Mouse (Mus musculus): ENCODE measurements at regions not wholly inside any gene's neighbourhood (a gene's known extent, or its start where the extent isn't known, plus 50 kb on each side); places are given as distances from the start of the nearest gene placed in this dataset.
A peak's percentile ranks its signal among the peaks of the same experiment; 100 is the strongest.
"Not testable (repeated sequence)": the region's sequence is repeated elsewhere in the genome, so short reads cannot be mapped to it uniquely, and the experiment has no call there.

DNA sequence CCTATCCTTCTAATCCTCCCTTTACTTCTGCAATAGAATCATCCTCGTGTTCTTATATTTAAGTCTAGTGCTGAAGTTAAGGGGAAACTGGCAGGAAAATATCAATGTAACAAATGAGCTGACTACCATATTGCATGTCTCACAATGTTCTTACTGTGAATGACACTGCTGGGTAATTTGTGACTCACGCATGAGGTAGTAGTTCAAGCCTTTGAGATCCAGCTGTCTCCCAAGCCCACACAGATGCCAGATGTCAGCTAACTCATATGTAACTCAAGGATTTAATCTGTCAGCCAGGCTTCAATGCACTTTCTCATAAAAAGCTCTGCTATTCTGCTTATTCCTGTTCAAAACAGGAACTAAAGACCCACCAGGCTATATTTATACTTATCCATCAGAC, 204.6 kb upstream of the Bet1 start:
- Histone ChIP-seq H3K36me3 (ENCODE audit: insufficient read depth) (no peaks in the 10 kb centered on the region), H3K4me2 (ENCODE audit: low read depth) (no peak overlapping the region), H3K27ac (ENCODE audit: low read depth, low read length) (no peak overlapping the region)

DNA sequence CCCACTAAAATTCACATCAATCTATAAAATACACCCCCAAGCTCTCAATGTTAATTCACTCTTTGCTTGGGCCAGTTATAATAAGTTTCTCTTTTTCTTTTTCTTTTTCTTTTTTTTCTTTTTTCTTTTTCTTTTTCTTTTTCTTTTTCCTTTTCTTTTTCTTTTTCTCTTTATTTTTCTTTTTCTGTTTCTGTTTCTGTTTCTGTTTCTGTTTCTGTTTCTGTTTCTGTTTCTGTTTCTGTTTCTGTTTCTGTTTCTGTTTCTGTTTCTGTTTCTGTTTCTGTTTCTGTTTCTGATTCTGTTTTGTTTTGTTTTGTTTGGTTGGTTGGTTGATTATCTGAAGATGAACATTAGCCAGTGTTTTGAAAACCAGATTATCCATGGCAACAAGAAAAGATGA, 201.2 kb upstream of the Col1a2 start:
- not testable (repeated sequence) for H3K9me3 ChIP-seq (ENCODE audit: low read length); H3K4me1 ChIP-seq (ENCODE audit: insufficient read depth); H3K9ac ChIP-seq; ATAC-seq; H3K4me3 ChIP-seq (ENCODE audit: low read depth, low read length); H3K36me3 ChIP-seq (ENCODE audit: insufficient read depth); H3K4me2 ChIP-seq (ENCODE audit: low read depth); DNase-seq; H3K27me3 ChIP-seq (ENCODE audit: insufficient read depth, low read length); H3K27ac ChIP-seq (ENCODE audit: low read depth, low read length)

More for the DNA sequence above, 204.6 kb upstream of the Bet1 start:
- WGBS = 82% methylated on average over 2 of the region's 2 CpGs
- DNase-seq (peak; percentile 8), ATAC-seq (peak; percentile 75)
- Histone ChIP-seq H3K27me3 (ENCODE audit: insufficient read depth, low read length) (no peaks in the 10 kb centered on the region), H3K9me3 (ENCODE audit: low read length) (no peaks in the 10 kb centered on the region), H3K9ac (no peak overlapping the region), H3K4me1 (ENCODE audit: insufficient read depth) (no peaks in the 10 kb centered on the region), H3K4me3 (ENCODE audit: low read depth, low read length) (no peak overlapping the region)
- no peak for TF ChIP-seq CTCF (IDR thresholded peaks at IDR 0.05; ENCODE audit: low read depth)

DNA sequence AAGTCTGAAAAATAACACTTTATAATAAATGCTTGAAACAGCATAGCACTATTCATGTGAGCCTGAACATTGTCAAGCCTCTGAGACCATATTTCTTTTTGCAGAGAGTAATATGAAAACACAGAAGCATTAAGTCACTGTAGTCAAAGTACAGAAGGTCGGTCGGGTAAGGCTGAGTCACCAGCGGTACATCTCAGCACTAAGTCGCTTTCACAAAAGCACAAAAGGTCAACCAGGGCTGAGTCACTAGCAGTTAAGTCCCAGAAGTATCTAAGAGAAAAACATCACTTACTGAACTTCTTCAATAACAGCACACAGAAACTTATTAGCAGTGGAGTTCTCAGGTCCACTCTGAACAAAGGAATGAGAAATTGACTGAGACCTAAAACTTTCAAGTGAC, 154.7 kb upstream of the Col1a2 start:
- no peak overlapping the region for H3K9ac ChIP-seq
- H3K4me3 ChIP-seq (ENCODE audit: low read depth, low read length) = no peak overlapping the region
- ATAC-seq (no peak), DNase-seq (no peak)
- H3K27me3 ChIP-seq (ENCODE audit: insufficient read depth, low read length) = no peaks in the 10 kb centered on the region
- WGBS = 91% methylated on average over 4 of the region's 4 CpGs
- H3K9me3 ChIP-seq (ENCODE audit: low read length) = no peaks in the 10 kb centered on the region
- H3K27ac ChIP-seq (ENCODE audit: low read depth, low read length) = no peak overlapping the region
- no peaks in the 10 kb centered on the region for H3K4me1 ChIP-seq (ENCODE audit: insufficient read depth)
- H3K36me3 ChIP-seq (ENCODE audit: insufficient read depth) = no peaks in the 10 kb centered on the region
- no peak overlapping the region for H3K4me2 ChIP-seq (ENCODE audit: low read depth)
- no peak for TF ChIP-seq CTCF (IDR thresholded peaks at IDR 0.05; ENCODE audit: low read depth)

DNA sequence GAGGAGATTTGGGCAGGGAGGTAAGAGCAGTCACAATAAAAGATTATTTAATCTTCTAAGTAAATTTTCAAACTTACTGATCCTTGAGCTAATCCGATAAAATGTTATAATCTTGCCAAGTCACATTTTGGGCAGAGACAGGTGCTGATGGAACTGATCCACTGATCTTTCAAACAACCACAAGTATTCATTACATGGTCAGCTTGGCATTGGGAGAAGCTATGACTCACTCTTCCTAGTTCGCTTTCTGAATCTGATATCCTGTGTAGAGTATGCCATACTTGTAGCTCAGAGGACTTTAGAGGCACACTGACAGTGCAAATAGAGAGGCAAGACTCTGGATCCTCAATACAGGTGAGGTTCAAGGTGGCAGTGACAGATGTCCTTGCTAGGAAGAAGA, 142.4 kb upstream of the Col1a2 start:
- H3K9ac ChIP-seq = no peak overlapping the region
- H3K9me3 ChIP-seq (ENCODE audit: low read length) = no peaks in the 10 kb centered on the region
- H3K36me3 ChIP-seq (ENCODE audit: insufficient read depth) = no peaks in the 10 kb centered on the region
- H3K4me2 ChIP-seq (ENCODE audit: low read depth) = no peak overlapping the region
- no peak for TF ChIP-seq CTCF (IDR thresholded peaks at IDR 0.05; ENCODE audit: low read depth)
- H3K27ac ChIP-seq (ENCODE audit: low read depth, low read length) = no peak overlapping the region
- H3K27me3 ChIP-seq (ENCODE audit: insufficient read depth, low read length) = no peaks in the 10 kb centered on the region
- DNase-seq (no peak), ATAC-seq (no peak)
- H3K4me3 ChIP-seq (ENCODE audit: low read depth, low read length) = no peak overlapping the region
- 94% methylated on average over 2 of the region's 2 CpGs for WGBS
- no peaks in the 10 kb centered on the region for H3K4me1 ChIP-seq (ENCODE audit: insufficient read depth)

DNA sequence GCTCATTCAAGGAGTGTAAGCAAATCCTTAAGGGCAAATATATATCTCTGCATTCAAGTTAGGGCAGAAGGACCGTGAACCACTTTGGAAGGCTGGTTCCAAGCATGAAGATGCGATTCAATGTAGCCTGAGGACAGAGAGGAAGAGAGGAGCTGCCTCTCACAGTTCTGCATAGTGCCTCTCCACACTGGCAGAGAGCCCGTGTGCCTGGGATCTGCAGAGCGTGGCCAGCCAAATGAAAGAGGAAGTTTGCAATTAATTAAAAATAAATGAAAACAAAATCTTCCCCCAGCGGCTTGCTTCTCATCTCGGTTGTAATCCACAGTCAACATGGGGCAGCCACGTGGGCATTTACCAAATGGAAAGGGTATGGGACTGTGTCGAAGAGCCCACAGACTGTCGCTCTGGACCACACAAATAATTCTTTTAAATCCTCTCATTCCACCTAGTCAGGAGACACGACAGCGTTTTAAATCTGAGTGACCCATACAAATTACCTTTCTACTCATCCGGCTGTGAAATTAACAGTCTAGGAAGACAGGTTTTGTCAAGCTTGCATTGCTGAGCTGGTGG, 129.1 kb upstream of the Col1a2 start:
- H3K4me2 ChIP-seq (ENCODE audit: low read depth) = no peak overlapping the region
- H3K36me3 ChIP-seq (ENCODE audit: insufficient read depth) = no peaks in the 10 kb centered on the region
- ATAC-seq (no peak), DNase-seq (no peak)
- H3K27ac ChIP-seq (ENCODE audit: low read depth, low read length) = no peak overlapping the region
- H3K9me3 ChIP-seq (ENCODE audit: low read length) = no peaks in the 10 kb centered on the region
- no peak overlapping the region for H3K4me3 ChIP-seq (ENCODE audit: low read depth, low read length)
- 64% methylated on average over 12 of the region's 12 CpGs for WGBS
- TF ChIP-seq CTCF (IDR thresholded peaks at IDR 0.05; ENCODE audit: low read depth) = no peak
- no peaks in the 10 kb centered on the region for H3K27me3 ChIP-seq (ENCODE audit: insufficient read depth, low read length)
- H3K4me1 ChIP-seq (ENCODE audit: insufficient read depth) = no peaks in the 10 kb centered on the region
- no peak overlapping the region for H3K9ac ChIP-seq

DNA sequence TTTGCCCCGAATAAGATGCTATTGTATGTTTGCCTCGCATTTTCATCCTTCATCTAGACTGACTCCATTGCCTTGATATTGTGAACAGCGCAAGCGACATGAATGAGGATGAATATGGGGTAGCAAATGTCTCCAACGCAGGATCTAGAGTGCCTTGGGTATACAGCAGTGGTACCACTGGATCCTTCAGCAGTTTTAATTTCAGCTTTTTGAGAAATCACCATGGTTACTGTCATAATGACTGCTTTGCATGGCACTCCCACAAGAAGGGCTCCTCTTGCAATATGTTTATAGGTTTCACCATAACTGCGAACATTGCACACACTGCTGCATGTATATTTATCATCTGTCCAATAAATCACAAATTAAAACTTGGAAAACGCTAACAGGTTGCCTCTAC, 107.8 kb upstream of the Col1a2 start:
- no peak overlapping the region for H3K4me3 ChIP-seq (ENCODE audit: low read depth, low read length)
- 63% methylated on average over 7 of the region's 7 CpGs for WGBS
- H3K4me1 ChIP-seq (ENCODE audit: insufficient read depth) = 0 out of 2 replicates have a peak, but pooled peaks cover 13% of the 10 kb centered on the region
- H3K9ac ChIP-seq = no peak overlapping the region
- H3K27me3 ChIP-seq (ENCODE audit: insufficient read depth, low read length) = 0 out of 2 replicates have a peak, but pooled peaks cover 6% of the 10 kb centered on the region
- no peak for TF ChIP-seq CTCF (IDR thresholded peaks at IDR 0.05; ENCODE audit: low read depth)
- DNase-seq = no peak
- no peaks in the 10 kb centered on the region for H3K9me3 ChIP-seq (ENCODE audit: low read length)
- no peak overlapping the region for H3K27ac ChIP-seq (ENCODE audit: low read depth, low read length)
- H3K4me2 ChIP-seq (ENCODE audit: low read depth) = no peak overlapping the region
- no peaks in the 10 kb centered on the region for H3K36me3 ChIP-seq (ENCODE audit: insufficient read depth)
- peak; percentile 79 for ATAC-seq

DNA sequence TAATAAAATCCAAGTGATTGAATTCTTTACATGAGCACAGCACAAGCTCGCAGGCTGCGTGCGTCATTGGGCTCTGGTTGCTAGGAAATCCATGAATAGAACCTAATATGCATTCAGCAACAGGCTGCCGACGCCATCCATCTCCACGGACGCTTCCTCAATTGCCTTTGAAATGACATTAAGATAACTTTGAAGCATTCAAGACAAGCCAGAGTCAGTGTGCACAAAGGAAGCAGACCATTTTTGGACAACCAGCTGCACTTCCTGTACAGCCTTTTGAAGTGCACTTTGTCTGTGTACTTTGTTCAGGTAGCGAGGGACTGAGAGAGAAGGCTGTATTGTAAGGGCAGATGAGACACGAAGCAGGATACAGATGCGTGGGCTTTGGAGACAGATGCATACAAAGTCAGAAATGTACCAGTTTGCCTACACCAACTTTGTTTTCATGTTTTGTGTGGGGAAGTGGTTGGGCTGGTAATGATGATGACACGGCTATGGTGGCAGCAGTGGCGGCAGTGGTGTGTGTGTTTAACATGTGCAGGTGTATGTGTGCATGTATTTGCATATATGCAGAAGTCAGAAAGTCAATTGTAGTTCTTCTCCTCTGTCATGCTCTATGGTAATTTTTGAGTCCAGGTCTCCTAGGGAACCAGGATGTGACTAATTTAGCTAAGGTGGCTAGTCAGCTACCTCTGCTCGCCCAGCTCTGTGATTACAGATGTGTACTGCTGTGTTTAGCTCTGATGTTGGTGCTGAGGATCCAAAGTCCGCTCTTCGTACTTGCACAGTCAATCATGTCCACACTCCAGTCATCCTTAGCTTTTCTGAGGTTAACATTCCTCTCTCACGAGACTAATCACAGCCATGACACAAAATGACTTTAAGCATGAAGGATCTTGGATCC, 106.7 kb upstream of the Col1a2 start:
- H3K36me3 ChIP-seq (ENCODE audit: insufficient read depth) = no peaks in the 10 kb centered on the region
- H3K4me1 ChIP-seq (ENCODE audit: insufficient read depth) = 0 out of 2 replicates have a peak, but pooled peaks cover 13% of the 10 kb centered on the region
- 0 out of 2 replicates have a peak, but pooled peaks cover 6% of the 10 kb centered on the region for H3K27me3 ChIP-seq (ENCODE audit: insufficient read depth, low read length)
- ATAC-seq = peak; percentile 85
- WGBS = 44% methylated on average over 16 of the region's 16 CpGs
- TF ChIP-seq CTCF (IDR thresholded peaks at IDR 0.05; ENCODE audit: low read depth) = no peak
- peak overlapping the region; percentile 15 for H3K4me2 ChIP-seq (ENCODE audit: low read depth)
- H3K9me3 ChIP-seq (ENCODE audit: low read length) = no peaks in the 10 kb centered on the region
- no peak overlapping the region for H3K27ac ChIP-seq (ENCODE audit: low read depth, low read length)
- H3K4me3 ChIP-seq (ENCODE audit: low read depth, low read length) = no peak overlapping the region
- peak; percentile 73 for DNase-seq
- H3K9ac ChIP-seq = no peak overlapping the region
